Mouse (Mus musculus): ENCODE results near the gene Gpr37. TPM values are rescaled to one million over a fixed set of nuclear protein-coding genes. Genes with fewer than 3 reads are reported as not detected.

The Gpr37 gene
- total RNA-seq (2015; ENCODE audit: low replicate concordance): not detected in 2 replicates
- not detected in 2 replicates for total RNA-seq (2017; ENCODE audit: low replicate concordance)

GRCm38 (mm10) chr6:25690629-25691028 is at the start of gene Gpr37:
Gene Gpr37, minus strand, starts transcription at chr6:25690729.
- ATAC-seq (replicated peaks; ENCODE audit: low FRiP score, poor library complexity, severe bottlenecking): no peak

GRCm38 (mm10) chr6:25736533-25736932 is 46.0 kb upstream of the Gpr37 start:
- no peak for ATAC-seq (replicated peaks; ENCODE audit: low FRiP score, poor library complexity, severe bottlenecking)

GRCm38 (mm10) chr6:25726560-25726959 is 36.0 kb upstream of the Gpr37 start:
- no peak for ATAC-seq (replicated peaks; ENCODE audit: low FRiP score, poor library complexity, severe bottlenecking)

GRCm38 (mm10) chr6:25710601-25711000 is 20.1 kb upstream of the Gpr37 start:
- ATAC-seq (replicated peaks; ENCODE audit: low FRiP score, poor library complexity, severe bottlenecking): no peak

GRCm38 (mm10) chr6:25709250-25709895 is 18.8 kb upstream of the Gpr37 start:
- ATAC-seq (replicated peaks; ENCODE audit: low FRiP score, poor library complexity, severe bottlenecking): no peak

- ATAC-seq (replicated peaks; ENCODE audit: low FRiP score, poor library complexity, severe bottlenecking): no peak
Measured at GRCm38 (mm10) chr6:25699956-25700355, 9.4 kb upstream of the Gpr37 start.

- ATAC-seq (replicated peaks; ENCODE audit: low FRiP score, poor library complexity, severe bottlenecking): no peak
Measured at GRCm38 (mm10) chr6:25690284-25690605, 284 bp downstream of the Gpr37 start.

- no peak for ATAC-seq (replicated peaks; ENCODE audit: low FRiP score, poor library complexity, severe bottlenecking)
Measured at GRCm38 (mm10) chr6:25689520-25690283, 827 bp downstream of the Gpr37 start.

- no peak for ATAC-seq (replicated peaks; ENCODE audit: low FRiP score, poor library complexity, severe bottlenecking)
Measured at GRCm38 (mm10) chr6:25688927-25689519, 1.5 kb downstream of the Gpr37 start.

- ATAC-seq (replicated peaks; ENCODE audit: low FRiP score, poor library complexity, severe bottlenecking): no peak
Measured at GRCm38 (mm10) chr6:25686760-25687200, 3.7 kb downstream of the Gpr37 start.

GRCm38 (mm10) chr6:25684391-25684790 is 6.1 kb downstream of the Gpr37 start:
- no peak for ATAC-seq (replicated peaks; ENCODE audit: low FRiP score, poor library complexity, severe bottlenecking)

GRCm38 (mm10) chr6:25675111-25675510 is 15.4 kb downstream of the Gpr37 start:
- ATAC-seq (replicated peaks; ENCODE audit: low FRiP score, poor library complexity, severe bottlenecking): no peak

GRCm38 (mm10) chr6:25673801-25674200 is 16.7 kb downstream of the Gpr37 start:
- no peak for ATAC-seq (replicated peaks; ENCODE audit: low FRiP score, poor library complexity, severe bottlenecking)

- no peak for ATAC-seq (replicated peaks; ENCODE audit: low FRiP score, poor library complexity, severe bottlenecking)
Measured at GRCm38 (mm10) chr6:25670150-25670549, 20.4 kb downstream of the Gpr37 start.

- peak; percentile 81 for ATAC-seq (replicated peaks; ENCODE audit: low FRiP score, poor library complexity, severe bottlenecking)
Measured at GRCm38 (mm10) chr6:25663942-25664341, 26.6 kb downstream of the Gpr37 start.

GRCm38 (mm10) chr6:25659924-25660675 is 30.4 kb downstream of the Gpr37 start:
- ATAC-seq (replicated peaks; ENCODE audit: low FRiP score, poor library complexity, severe bottlenecking): no peak

Measured in erythroblast, adult 5-6 weeks (primary cell).